Mouse (Mus musculus) neural tube, embryonic 14.5 days (tissue): Measurements from ENCODE around the gene Coq6. TPM values are rescaled to one million over a fixed set of nuclear protein-coding genes. Genes with fewer than 3 reads are reported as not detected.

Source experiments
- ATAC-seq: fragments of 200-750 bp; cut with Nextera tagmentation; 2 replicates; pipeline ENCODE4 v1.8.0; 2017; ENCODE audit warnings: low read depth, mild to moderate bottlenecking, moderate TSS enrichment, moderate library complexity
- H3K27ac ChIP-seq: fragments of 300-500 bp; sonication (generic); 2 replicates; pipeline ENCODE4 v1.5.1; 2014; ENCODE audit warnings: low read depth, mild to moderate bottlenecking, control low read depth, low read length, moderate library complexity, mixed read lengths
- H3K27me3 ChIP-seq: fragments of 300-500 bp; sonication (generic); 2 replicates; pipeline ENCODE4 v1.6.1; 2014; ENCODE audit warnings: low read length; ENCODE audit not compliant: control insufficient read depth, insufficient read depth
- H3K36me3 ChIP-seq: fragments of 300-500 bp; sonication (generic); 2 replicates; pipeline ENCODE4 v1.6.1; 2014; ENCODE audit warnings: low read length, mixed read lengths; ENCODE audit not compliant: control insufficient read depth, insufficient read depth
- H3K4me1 ChIP-seq: fragments of 300-500 bp; sonication (generic); 2 replicates; pipeline ENCODE4 v1.6.1; 2014; ENCODE audit warnings: low read length; ENCODE audit not compliant: control insufficient read depth, insufficient read depth
- H3K4me2 ChIP-seq: fragments of 300-500 bp; sonication (generic); 2 replicates; pipeline ENCODE4 v1.6.1; 2014; ENCODE audit warnings: mild to moderate bottlenecking, low read depth, low read length, control low read depth
- H3K4me3 ChIP-seq: fragments of 300-500 bp; sonication (generic); 2 replicates; pipeline ENCODE4 v1.5.1; 2014; ENCODE audit warnings: low read depth, low read length, control low read depth, mixed read lengths
- H3K9ac ChIP-seq: fragments of 300-500 bp; sonication (generic); replicated peaks from 2 replicates; pipeline ENCODE4 v1.6.1; 2014; ENCODE audit warnings: low read depth, mild to moderate bottlenecking, control low read depth, low read length, mixed read lengths
- H3K9me3 ChIP-seq: fragments of 300-500 bp; sonication (generic); 2 replicates; pipeline ENCODE4 v1.6.1; 2016; ENCODE audit warnings: low read length; ENCODE audit not compliant: control insufficient read depth
- WGBS: fragments of 180-500 bp; shearing (Covaris S2); extraction: QIAGEN DNeasy Blood & Tissue Kit; methylation state at CpG from one replicate; pipeline ENCODE4 v1.1.7; 2014; 5-methylcytosine and 5-hydroxymethylcytosine counted together
- polyA plus RNA-seq: library from polyadenylated mRNA; unstranded; fragments of >200 nt; fragmentation: Nextera tagmentation; extraction: Ambion mirVana; gene quantifications from 2 replicates; pipeline ENCODE4 v1.2.1, GENCODE M21; 2014

Gene Coq6
- polyA plus RNA-seq, 1 experiment from 2014 or later: 48.4 TPM

DNA sequence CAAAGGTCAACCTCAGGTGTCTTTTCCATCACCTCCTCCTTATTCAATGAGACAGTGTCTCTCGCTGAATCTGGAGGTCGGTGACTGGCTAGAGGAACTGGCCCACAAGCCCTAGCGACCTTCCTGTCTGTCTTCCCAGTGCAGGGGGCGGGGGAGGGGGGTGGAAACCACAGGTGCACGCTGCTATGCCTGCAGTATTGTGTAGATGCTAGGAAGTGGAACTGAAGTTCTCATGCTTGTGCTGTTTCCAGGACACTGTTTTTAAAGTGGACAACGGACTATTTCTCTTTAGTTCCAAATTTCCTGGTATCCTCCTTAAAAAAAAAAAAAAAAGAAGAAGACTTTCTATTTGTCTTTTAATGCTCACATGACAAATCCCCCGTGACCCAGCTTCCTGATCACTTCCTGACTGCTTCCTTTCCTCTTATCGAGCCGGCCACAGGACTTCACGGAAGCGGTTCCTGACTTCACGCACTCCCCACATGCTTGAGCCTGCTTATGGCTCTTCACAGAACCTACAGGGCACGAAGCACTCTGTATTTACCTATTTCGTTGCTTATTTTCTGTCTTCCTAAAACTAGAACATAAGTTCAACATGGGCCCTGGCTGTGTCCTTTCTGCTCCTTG, 27.4 kb downstream of the Coq6 start:
- no peak overlapping the region for H3K4me2 ChIP-seq
- H3K9ac ChIP-seq: no peak overlapping the region
- no peak for ATAC-seq
- H3K27ac ChIP-seq: no peak overlapping the region
- no peaks in the 10 kb centered on the region for H3K27me3 ChIP-seq
- no peaks in the 10 kb centered on the region for H3K9me3 ChIP-seq
- no peaks in the 10 kb centered on the region; the same call in 1 of the 2 replicates for H3K36me3 ChIP-seq
- no peak overlapping the region for H3K4me3 ChIP-seq
- 75% methylated on average over 14 of the region's 14 CpGs for WGBS
- H3K4me1 ChIP-seq: no peaks in the 10 kb centered on the region

DNA sequence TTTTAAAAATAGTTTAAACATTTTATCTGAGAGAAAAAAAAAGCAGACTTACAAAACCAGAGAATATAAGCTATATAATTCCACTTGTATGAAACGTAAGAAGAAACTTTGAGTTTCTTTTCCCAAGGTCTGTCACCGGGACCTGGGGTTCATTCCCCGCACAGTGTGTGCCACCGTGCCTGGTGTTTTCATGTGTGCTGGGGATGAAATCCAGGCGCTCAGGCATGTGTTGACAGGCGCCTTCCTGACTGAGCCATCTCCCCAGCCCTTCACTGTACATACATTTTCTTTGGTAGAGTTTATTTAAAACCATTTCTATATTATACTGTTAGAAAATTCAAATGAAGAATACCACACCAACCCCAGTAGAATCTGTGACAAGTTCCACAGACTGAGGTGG, 28.9 kb downstream of the Coq6 start:
- WGBS: 90% methylated on average over 6 of the region's 6 CpGs
- no peaks in the 10 kb centered on the region; the same call in 1 of the 2 replicates for H3K36me3 ChIP-seq
- H3K4me3 ChIP-seq: no peak overlapping the region
- H3K4me1 ChIP-seq: no peaks in the 10 kb centered on the region
- no peak overlapping the region for H3K9ac ChIP-seq
- no peaks in the 10 kb centered on the region for H3K27me3 ChIP-seq
- no peak for ATAC-seq
- H3K27ac ChIP-seq: no peak overlapping the region
- H3K4me2 ChIP-seq: no peak overlapping the region
- H3K9me3 ChIP-seq: no peaks in the 10 kb centered on the region

DNA sequence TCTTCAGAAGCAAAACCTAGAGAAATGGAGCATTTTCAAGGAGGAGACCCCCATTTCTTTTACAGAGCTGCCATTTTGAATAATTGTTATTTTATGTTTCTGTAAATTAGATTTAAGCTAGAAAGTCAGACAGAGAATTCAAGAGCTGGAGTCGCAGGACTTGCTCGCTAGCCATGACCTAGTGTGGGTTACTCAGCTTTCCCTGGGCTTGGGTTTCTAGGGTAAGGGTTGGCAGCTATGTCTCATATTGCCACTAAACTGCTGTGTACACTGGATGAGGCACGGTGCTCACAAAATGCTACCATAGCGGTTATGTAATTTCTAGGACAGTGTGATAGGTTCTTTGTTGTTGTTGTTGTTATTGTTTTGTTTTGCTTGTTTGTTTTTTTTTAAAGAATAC, 31.2 kb downstream of the Coq6 start:
- H3K9me3 ChIP-seq: no peaks in the 10 kb centered on the region
- H3K9ac ChIP-seq: no peak overlapping the region
- H3K4me2 ChIP-seq: no peak overlapping the region
- no peak overlapping the region for H3K27ac ChIP-seq
- H3K4me1 ChIP-seq: no peaks in the 10 kb centered on the region
- H3K36me3 ChIP-seq: no peaks in the 10 kb centered on the region
- 98% methylated on average over 4 of the region's 4 CpGs for WGBS
- no peak for ATAC-seq
- H3K27me3 ChIP-seq: no peaks in the 10 kb centered on the region
- no peak overlapping the region for H3K4me3 ChIP-seq

DNA sequence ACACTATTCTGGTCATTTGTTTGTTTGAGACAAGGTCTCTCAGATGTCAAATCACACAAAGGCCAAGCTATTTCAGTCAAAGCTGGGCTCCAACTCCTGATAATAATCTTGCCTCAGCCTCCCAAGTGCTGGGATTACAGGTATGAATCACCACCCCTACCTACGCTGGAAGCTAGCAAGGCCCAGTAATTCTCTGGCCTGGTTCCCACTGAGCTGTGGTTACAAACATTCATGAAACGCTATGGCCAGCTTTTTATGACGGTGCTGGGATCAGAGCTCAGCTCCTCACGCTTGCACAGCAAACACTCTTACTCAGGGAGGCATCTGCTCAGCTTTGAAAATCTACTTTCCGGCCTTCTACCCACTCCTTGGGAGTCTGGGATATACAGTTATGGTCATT, 32.4 kb downstream of the Coq6 start:
- no peaks in the 10 kb centered on the region for H3K27me3 ChIP-seq
- H3K9me3 ChIP-seq: no peaks in the 10 kb centered on the region
- no peak for ATAC-seq
- no peaks in the 10 kb centered on the region for H3K4me1 ChIP-seq
- no peaks in the 10 kb centered on the region for H3K36me3 ChIP-seq
- no peak overlapping the region for H3K27ac ChIP-seq
- H3K9ac ChIP-seq: no peak overlapping the region
- H3K4me2 ChIP-seq: no peak overlapping the region
- WGBS: 92% methylated on average over 5 of the region's 5 CpGs
- no peak overlapping the region for H3K4me3 ChIP-seq

DNA sequence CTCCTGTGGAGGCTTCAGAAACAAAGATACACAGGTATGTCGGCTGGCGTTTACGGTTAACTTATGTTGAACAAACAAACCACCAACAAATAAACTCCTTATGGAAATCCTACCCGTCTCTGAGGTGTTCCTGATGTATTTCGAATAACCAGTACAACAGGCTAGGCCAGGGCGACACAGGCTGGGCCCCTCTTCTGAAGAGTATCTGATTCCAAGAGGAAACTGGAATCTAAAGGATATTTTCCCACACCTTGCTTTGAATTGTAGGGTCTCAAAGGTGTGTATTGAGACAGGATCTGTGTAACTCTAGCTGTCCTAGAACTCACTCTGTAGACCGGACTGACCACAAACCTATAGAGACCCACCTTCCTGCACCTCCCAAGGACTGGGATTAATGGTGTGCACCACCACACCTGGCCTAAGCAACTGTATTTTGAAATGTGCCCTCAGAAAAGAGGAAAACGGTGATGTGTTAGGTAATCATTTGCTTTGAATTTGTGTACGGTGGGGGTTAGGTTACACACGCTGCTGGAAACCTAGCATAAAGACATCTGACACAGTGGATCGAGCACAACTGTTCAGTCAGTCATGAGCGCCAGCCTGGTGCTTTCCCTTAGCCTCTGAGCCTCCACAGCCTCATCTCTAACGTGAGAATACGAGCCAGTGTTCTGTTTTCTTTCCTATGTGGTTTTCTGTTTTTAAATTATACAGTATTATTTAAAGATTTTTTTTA, 35.7 kb downstream of the Coq6 start:
- H3K36me3 ChIP-seq: no peaks in the 10 kb centered on the region
- H3K9me3 ChIP-seq: no peaks in the 10 kb centered on the region
- H3K4me2 ChIP-seq: no peak overlapping the region
- H3K4me1 ChIP-seq: no peaks in the 10 kb centered on the region
- H3K4me3 ChIP-seq: no peak overlapping the region
- no peak overlapping the region for H3K27ac ChIP-seq
- no peak overlapping the region for H3K9ac ChIP-seq
- H3K27me3 ChIP-seq: no peaks in the 10 kb centered on the region
- ATAC-seq: no peak
- 94% methylated on average over 14 of the region's 14 CpGs for WGBS

DNA sequence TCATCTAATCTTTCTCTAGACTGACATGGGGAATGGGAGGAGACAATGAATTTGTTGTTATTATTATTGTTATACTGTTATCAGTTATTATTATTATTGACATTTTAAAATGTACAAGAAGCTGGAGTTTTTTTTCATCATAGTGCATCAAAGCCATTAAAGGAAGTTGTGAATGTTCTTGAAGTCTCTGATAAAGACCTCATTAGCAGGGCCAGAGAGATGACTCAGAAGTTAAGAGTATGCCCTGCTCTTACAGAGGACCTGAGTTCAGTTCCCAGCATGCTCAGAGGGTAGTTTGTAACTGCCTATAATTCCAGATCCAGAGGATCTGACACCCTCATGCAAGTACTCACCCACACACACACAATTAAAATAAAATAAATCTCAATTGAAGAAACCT, 36.2 kb downstream of the Coq6 start:
- Histone ChIP-seq H3K27ac (no peak overlapping the region), H3K4me1 (no peaks in the 10 kb centered on the region), H3K4me2 (no peak overlapping the region), H3K36me3 (no peaks in the 10 kb centered on the region), H3K4me3 (no peak overlapping the region), H3K27me3 (no peaks in the 10 kb centered on the region), H3K9ac (no peak overlapping the region), H3K9me3 (no peaks in the 10 kb centered on the region)
- no peak for ATAC-seq

DNA sequence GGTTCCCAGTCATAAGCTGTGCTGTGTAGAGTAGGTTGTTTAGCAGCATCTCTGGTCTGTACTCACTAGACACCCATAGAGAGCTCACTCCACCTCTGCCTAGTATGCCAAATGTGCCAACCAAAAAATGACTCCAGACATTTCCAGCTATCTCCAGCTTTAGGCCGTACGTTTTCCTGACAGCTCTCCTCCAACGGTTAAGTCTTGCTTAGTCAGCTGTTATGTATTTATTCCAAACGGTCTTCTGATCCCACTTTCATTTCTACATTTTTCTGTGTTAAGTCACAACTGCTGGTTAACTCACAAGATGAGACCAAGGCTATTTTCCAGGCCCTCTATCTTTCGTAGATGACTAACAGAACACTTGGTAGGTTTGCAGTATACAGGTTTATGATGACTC, 37.2 kb downstream of the Coq6 start:
- 81% methylated on average over 5 of the region's 5 CpGs for WGBS
- H3K9me3 ChIP-seq: no peaks in the 10 kb centered on the region

DNA sequence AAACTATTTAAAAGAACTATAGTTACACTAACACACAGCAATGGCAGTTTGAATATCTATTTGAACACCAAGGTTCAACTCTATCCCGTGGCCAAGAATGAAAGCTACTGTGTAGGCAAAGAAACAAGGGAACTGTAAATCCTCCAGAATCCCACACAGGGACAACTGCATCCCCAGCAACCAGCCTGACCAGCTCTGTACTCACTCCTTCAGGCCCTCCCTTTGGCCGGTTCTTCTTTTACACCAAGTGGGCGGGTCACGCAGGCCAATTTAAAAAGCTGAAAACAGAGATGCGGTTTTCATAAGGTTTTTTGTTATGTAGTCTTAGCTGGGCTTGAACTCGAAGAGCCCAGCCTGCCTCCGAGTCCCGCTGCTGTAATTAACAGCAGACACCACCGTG, 37.7 kb downstream of the Coq6 start:
- Histone ChIP-seq H3K9ac (no peak overlapping the region), H3K36me3 (no peaks in the 10 kb centered on the region), H3K9me3 (no peaks in the 10 kb centered on the region), H3K27ac (no peak overlapping the region), H3K27me3 (no peaks in the 10 kb centered on the region), H3K4me2 (no peak overlapping the region), H3K4me3 (no peak overlapping the region), H3K4me1 (no peaks in the 10 kb centered on the region)
- 77% methylated on average over 9 of the region's 9 CpGs for WGBS
- no peak for ATAC-seq

More for the DNA sequence above, 37.2 kb downstream of the Coq6 start:
- H3K36me3 ChIP-seq: no peaks in the 10 kb centered on the region
- no peaks in the 10 kb centered on the region for H3K4me1 ChIP-seq
- no peaks in the 10 kb centered on the region for H3K27me3 ChIP-seq
- H3K4me2 ChIP-seq: no peak overlapping the region
- H3K4me3 ChIP-seq: no peak overlapping the region
- no peak overlapping the region for H3K27ac ChIP-seq
- no peak for ATAC-seq
- H3K9ac ChIP-seq: no peak overlapping the region

DNA sequence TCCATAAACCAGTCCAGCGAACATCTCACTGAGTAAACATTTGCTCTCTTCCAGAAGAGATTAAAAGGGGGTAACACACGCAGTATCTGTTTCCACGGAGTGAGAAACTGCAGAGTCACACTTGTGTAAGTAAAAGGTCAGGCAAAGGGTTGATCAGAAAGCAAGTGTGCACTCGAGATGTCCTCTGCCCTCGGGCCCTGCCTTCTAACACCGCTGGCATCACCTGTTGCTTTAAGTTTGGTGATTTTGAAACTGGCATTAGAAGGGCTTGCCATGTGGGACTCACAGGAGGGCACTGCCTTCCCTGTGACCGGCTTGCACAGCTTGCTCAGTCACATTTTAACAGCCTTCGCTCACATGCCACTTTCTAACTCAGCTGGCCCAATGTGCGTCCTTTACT, 38.2 kb downstream of the Coq6 start:
- no peak overlapping the region for H3K27ac ChIP-seq
- no peaks in the 10 kb centered on the region for H3K4me1 ChIP-seq
- no peak for ATAC-seq
- no peaks in the 10 kb centered on the region for H3K27me3 ChIP-seq
- WGBS: 86% methylated on average over 9 of the region's 9 CpGs
- no peak overlapping the region for H3K4me3 ChIP-seq
- H3K36me3 ChIP-seq: no peaks in the 10 kb centered on the region
- no peaks in the 10 kb centered on the region for H3K9me3 ChIP-seq
- H3K9ac ChIP-seq: no peak overlapping the region
- no peak overlapping the region for H3K4me2 ChIP-seq
